Mouse (Mus musculus) lung, adult 18-20 months (tissue): ENCODE measurements around the gene Olfr148.

Source experiments
- DNase-seq, 2 experiments: peaks; one replicate each; pipeline ENCODE4 v3.0.0; 2022; ENCODE audit warnings: mixed read lengths in 2 of 2

The Olfr148 gene

DNA sequence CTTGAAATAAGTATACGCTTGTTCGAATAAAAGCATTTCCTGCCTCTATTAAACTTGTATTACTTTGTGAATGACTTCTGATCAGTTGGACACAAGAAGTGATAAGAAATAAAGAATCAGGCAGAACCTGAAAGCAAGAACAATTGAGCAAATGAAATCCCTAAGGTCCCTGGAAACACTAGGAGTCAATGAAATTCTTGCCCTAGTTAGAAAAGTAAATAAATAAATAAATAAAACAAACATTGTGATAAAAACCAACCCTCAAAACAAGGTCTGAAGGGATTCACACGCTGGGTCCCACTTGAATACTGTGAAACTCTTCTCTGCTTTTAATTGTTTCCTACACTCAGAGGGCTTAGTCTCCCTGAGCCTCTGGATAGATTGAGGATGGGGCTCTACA is at the start of gene Olfr148:
Gene Olfr148, plus strand, starts transcription at position 301 of the 400 bp plus-strand sequence.
- DNase-seq = no peak

DNA sequence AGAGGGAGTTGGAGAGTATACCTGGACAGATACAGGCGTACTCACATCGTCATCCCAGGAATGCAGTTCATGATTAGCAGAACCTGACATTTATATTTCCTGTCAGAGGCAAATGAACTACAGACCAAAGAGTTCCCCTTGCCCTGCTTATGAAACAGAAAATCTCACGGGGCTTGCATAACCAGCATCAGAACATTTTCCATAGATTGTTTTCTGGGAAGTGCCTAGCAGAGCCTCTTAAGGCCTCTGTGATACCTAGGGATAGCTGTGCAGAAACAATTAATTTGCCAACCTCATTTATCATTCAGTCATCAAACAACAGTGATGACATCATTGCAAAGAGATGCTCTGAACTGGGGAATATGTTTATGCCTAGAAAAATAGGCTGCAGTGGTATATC is 35.0 kb upstream of the Olfr148 start, which contains the start of gene Olfr959:
Gene Olfr959, minus strand, starts transcription at position 101 of the 400 bp plus-strand sequence.
- DNase-seq = no peak

DNA sequence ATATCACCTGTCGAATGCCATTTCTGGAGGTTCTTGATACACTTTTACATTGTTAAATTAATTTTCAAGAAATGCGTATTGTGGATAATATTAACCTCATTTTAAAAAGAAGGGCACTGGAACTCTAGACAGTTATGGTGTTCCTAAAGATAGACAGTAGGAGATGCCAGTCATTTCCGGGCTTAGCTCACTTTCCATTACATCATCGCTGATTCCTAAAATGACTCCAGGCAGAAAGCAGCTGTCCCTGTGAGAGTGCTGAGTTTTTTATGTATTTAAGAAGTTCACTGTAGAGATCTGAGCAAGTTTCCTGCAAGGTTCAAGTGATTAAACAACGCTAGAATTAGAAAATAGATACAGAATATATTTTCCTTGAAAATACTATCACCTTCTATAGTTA is 33.4 kb upstream of the Olfr148 start:
- no peak for DNase-seq

DNA sequence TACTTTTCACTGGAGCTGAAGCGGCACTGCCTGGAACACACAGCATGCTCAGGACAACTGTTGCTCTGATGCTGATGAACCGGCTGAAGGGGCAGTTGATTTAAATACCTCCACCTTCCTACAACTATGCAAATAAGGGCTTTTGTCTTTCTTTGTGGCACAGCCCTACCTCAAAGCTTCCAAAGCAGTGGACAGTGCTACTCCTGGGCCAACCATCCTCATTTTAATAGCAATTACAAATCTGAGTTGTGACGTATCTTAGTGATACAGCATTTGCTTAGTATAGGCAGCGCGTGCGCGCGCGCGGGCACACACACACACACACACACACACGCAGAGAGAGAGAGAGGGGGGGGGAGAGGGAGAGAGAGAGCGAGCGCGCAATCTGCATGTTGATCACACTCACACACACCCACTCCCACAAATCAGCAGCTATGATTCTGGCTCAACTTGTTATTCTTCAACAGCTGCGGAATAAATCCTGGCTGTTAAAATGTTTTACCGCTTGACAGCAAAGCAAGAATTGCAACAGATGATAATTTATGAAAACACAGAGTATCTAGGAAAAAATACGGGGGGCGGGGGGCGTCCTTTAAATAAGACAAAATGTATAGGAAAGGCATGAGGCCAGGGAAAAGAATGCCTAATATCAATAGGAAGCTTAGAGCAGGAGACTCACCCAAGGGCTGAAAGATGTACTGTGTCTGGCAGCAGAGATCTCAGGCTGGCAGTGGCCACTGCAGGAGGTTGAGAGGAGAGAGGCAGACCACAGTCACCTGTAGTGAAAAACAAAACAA is 7.7 kb upstream of the Olfr148 start:
- no peak for DNase-seq

DNA sequence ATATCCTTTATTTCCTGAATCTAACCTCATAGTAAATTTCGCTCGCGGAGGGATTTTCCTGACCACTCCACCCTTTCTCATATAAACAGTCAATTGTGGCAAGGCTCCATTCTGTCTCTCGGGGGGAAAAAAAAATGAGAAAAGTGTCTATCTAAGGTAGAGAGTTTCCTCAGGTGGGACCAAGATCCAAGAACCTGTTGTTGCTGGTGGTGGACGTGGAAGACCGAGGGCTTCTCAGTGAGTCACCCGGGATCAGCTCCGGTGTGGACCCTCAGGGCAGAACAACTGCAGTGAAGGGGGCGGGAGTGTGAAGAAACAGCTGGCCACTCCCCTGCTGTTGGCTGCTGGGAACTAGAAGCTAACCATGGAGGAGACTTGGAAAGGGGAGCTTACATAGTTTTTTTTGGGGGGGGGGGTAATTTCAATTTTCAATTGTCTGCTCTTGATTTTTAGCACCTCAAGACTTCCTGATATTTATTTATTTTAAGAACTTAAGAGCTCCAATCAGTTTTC is 7.1 kb upstream of the Olfr148 start:
- no peak for DNase-seq

DNA sequence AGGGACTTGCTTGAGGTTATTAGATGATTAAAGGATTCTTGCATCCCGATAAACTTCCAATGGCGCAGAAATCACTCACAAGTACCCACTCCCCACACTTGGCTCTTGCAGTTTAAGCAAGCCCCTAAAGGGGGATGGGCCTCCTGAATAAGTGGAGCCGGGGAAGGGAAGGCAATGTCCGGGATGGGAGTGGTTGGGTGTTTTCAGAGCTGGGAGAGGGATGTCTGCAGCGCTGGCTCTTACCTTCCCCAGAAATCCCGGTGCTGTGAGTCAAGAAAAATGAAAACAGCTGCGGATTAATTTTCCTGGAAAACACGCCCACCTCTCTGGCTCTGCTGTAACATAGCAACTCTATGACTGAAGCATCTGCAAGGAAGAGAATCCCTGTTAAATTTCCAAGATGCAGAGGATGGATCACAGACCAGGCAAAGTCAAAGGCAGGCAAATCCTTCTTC is 6.4 kb upstream of the Olfr148 start, which contains the start of gene AW551984:
Gene AW551984, minus strand, starts transcription at position 405 of the 455 bp plus-strand sequence.
- DNase-seq = no peak

DNA sequence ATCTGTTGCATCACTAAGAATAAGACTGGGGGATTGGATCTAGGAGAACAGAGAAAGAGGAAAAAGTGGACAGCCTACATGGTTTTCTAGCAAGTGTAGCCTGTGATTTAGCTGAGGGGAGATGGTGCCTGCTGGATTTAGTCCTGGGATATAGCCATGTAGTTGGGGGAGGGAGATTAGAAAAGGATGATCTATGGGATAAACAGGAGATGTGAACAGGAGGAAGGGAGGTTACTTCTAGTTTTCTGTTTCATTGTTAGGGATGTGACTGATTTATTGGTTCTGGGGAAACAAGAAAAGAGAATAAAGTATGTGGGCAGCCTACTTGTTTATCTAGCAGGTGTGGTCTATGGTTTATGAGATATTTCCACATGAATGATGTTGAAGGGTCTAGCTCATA is 2.0 kb upstream of the Olfr148 start:
- no peak for DNase-seq

DNA sequence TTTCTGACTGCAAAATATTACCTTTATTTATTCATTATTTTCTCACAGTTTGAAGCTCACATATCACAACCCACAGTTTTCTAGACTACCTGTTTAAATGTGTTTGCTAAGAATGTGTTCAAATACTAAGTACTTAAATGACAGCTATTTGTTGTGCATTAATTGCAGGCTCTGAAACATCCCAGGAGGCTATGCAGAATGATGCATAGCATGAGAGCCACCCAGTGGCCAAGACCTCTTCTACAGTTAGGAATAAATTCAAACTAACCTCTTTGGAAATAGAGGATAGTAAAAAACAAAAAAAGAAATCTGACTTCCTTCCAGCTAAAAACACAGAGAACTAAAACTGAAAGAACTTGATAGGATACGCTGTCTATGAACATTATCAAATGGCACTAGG is 1.5 kb downstream of the Olfr148 start:
- no peak for DNase-seq

DNA sequence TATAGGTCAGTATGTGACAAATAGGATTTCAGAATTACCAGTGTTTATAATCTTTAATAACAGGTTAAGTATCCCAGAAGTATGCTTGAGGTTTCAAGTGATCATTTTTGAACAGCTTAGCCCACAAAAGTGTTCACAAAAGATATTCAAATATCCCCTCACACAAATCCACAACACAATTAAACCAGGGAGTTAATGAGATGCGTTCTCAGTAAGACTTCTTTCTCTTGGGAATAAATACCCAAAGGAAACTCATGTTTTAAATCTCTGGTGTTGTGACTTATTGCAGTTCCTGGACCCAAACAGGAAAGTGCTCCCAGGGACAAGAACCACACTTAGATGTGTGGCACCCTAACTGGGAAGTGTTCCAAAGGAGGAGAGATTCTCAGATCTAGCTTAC is 10.6 kb downstream of the Olfr148 start, which contains the start of gene Olfr960:
Gene Olfr960, plus strand, starts transcription at position 301 of the 400 bp plus-strand sequence.
- no peak for DNase-seq

DNA sequence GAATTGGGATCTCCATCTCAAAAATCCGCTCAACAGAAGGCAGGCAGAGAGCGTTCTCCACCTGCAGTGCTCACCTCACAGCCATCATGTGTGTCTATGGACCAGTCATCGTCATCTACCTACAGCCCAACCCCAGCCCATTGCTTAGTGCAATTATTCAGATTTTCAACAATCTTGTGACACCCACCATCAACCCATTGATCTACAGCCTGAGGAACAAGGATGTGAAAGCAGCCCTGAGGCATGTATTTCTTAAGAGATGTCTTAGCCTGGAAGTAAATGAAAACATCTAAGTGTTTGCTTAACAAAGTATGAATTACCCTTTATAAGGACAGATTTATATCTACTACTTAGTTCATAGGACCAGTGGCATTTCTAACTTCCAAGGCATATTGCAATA is 13.3 kb downstream of the Olfr148 start:
- no peak for DNase-seq

DNA sequence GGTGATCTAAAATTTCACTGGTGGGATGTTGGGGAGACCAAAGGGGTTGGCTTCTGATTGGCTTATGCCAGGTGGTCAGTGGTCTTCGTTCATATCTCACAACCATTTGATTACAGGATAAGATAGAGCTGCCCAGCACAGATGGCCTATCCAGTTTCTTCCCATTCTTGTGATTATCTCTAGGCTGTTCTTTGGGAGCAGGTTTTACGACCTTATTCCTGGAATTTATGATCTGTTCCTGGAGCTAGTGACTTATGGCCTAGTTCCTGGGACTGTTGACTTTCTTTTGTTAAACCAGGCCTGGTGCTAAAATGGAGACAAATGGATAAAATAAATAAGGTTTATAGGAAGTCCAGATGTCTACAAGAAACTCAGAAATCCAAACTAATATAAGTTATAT is 14.3 kb downstream of the Olfr148 start:
- no peak for DNase-seq

DNA sequence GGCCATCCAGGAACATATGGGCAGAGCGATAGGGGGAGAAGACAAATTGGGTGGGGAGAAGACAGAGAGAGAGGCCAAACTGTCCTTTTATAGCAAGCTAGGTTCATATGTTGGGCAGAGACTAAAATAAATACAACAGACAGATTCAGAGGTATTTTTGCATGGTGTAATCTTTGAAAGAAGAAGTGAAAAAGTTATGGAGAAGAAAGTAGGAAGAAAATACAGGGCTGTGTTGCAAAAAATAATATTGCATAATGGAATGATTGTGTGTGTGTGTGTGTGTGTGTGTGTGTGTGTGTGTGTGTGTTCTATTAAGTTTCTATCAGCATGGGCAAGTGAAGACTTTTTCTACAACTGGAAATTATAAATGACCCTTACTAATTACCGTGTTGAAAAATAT is 18.6 kb downstream of the Olfr148 start:
- no peak for DNase-seq

DNA sequence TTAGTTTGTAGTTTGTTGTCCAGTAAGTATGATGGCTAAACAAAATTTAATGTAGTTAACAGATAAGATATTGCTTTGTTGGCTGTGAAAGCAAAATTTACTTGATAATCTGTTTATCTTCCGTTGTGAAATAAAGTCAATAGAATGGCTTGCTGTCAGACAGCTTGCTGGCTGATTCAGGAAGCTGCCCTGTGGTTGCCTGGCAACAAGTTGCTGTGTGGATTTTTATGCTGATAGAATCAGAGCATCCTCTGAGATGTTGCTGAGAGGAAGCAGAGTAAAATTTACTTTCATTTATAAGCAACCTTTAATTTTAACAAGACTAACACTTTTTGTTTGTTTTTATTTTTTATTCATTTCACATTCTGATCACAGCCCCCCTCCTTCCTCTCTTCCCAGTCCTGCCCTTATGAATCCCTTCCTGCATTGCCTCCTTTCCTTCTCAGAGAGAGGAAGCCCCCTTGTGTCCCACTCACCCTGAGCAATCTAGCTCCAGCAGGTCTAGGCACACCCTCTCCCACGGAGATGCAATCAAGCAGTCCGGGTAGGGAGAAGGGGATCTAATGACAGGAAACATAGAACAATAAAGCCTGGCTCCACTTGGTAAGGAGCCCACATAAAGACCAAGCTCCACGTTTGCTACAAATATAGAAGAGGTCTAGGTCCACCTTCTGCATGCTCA is 23.6 kb downstream of the Olfr148 start:
- no peak for DNase-seq

DNA sequence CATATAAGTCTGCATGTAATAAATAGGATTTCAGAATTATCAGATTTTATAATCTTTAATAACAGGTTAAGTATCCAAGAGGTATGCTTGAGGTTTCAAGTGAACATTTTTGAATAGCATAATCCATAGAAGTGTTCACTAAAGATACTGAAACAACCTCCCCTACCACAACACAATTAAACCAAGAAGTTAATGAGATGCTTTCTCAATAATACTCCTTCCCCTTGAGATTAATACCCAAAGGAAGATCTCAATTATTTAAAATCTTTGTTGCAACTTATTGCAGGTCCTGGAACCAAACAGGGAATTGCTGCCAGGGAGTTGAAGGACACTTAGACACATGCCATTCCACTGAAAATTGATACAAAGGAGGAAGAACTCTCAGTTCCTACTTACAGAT is 34.3 kb downstream of the Olfr148 start, which contains the start of gene Olfr961:
Gene Olfr961, plus strand, starts transcription at position 301 of the 400 bp plus-strand sequence.
- no peak for DNase-seq

DNA sequence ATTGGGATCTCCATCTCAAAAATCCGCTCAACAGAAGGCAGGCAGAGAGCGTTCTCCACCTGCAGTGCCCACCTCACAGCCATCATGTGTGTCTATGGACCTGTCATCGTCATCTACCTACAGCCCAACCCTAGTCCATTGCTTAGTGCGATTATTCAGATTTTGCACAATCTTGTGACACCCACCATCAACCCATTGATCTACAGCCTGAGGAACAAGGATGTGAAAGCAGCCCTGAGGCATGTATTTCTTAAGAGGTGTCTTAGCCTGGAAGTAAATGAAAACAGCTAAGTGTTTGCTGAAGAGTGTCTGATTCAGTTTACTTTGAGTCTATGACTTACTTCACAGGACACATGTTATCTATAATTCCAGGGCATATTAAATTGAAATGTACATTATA is 36.9 kb downstream of the Olfr148 start:
- no peak for DNase-seq

DNA sequence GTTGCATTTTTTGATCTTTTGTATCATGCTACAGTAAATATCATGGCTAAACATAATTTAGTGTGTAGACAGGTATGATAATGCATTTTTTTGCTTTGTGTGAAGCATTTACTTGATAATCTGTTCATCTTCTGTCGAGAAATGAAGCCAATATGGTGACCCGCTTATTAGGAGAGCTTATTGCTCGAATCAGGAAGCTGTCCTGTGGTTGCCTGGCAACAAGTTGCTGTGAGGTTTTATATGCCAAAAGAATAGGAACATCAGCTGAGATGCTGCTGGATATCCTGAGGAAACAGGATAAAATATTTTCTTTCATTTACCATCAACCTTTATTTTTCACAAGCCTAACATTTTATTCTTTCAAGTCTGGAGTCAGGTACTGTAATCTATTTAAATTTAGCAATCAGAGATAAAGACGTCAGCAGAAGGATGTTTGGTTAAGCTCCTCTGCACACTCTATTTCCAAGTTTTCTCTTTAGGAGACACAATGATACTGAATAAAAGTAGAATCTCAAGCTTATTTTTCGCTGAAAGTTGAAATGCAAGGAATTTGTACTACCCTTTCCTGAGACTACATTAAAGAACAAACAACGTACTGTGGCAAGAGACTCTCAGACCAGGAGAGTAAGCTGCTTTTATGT is 44.4 kb downstream of the Olfr148 start:
- no peak for DNase-seq
